Mouse (Mus musculus) embryonic facial prominence, embryonic 13.5 days (tissue): ENCODE results near the gene Kmt5c. TPM values are rescaled to one million over a fixed set of nuclear protein-coding genes. Genes with fewer than 3 reads are reported as not detected.
A peak's percentile ranks its signal among the peaks of the same experiment; 100 is the strongest.

ENCODE experiments used
- ATAC-seq: fragments of 200-750 bp; cut with Nextera tagmentation; 2 replicates; pipeline ENCODE4 v1.8.0; 2017; ENCODE audit warnings: low read depth; ENCODE audit not compliant: insufficient number of reproducible peaks, insufficient read depth, low FRiP score, low TSS enrichment
- H3K27ac ChIP-seq: fragments of 300-500 bp; sonication (generic); 2 replicates; pipeline ENCODE4 v1.5.1; 2015; ENCODE audit warnings: moderate library complexity, mild to moderate bottlenecking, inconsistent platforms
- H3K27me3 ChIP-seq: fragments of 300-500 bp; sonication (generic); 2 replicates; pipeline ENCODE4 v1.6.1; 2015; ENCODE audit warnings: mild to moderate bottlenecking, inconsistent platforms
- H3K36me3 ChIP-seq: fragments of 300-500 bp; sonication (generic); 2 replicates; pipeline ENCODE4 v1.6.1; 2015; ENCODE audit warnings: mild to moderate bottlenecking, inconsistent platforms
- H3K4me1 ChIP-seq: fragments of 300-500 bp; sonication (generic); 2 replicates; pipeline ENCODE4 v1.6.1; 2015; ENCODE audit warnings: inconsistent platforms
- H3K4me2 ChIP-seq: fragments of 300-500 bp; sonication (generic); 2 replicates; pipeline ENCODE4 v1.6.1; 2015; ENCODE audit warnings: moderate library complexity, mild to moderate bottlenecking, inconsistent platforms
- H3K4me3 ChIP-seq: fragments of 300-500 bp; sonication (generic); 2 replicates; pipeline ENCODE4 v1.5.1; 2015; ENCODE audit warnings: mild to moderate bottlenecking, inconsistent platforms
- H3K9ac ChIP-seq: fragments of 300-500 bp; sonication (generic); 2 replicates; pipeline ENCODE4 v1.6.1; 2015; ENCODE audit warnings: mild to moderate bottlenecking, inconsistent platforms
- H3K9me3 ChIP-seq: fragments of 300-500 bp; sonication (generic); 2 replicates; pipeline ENCODE4 v1.6.1; 2016; ENCODE audit warnings: inconsistent platforms
- WGBS: fragments of 180-500 bp; shearing (Covaris S2); methylation state at CpG from one replicate; pipeline ENCODE4 v1.1.7; 2015; ENCODE audit warnings: mixed read lengths; 5-methylcytosine and 5-hydroxymethylcytosine counted together
- polyA plus RNA-seq: library from polyadenylated mRNA; unstranded; fragments of >200 nt; fragmentation: Nextera tagmentation; extraction: Ambion mirVana; gene quantifications from 2 replicates; pipeline ENCODE4 v1.2.1, GENCODE M21; 2015

Kmt5c gene
- polyA plus RNA-seq, 1 experiment from 2014 or later, result 62.0 TPM

- Histone ChIP-seq H3K27me3 (peaks cover 5% of the 10 kb centered on the region), H3K4me2 (peak overlapping the region; percentile 86), H3K4me1 (peaks cover 11% of the 10 kb centered on the region), H3K27ac (no peak overlapping the region), H3K9ac (peak overlapping the region; percentile 96), H3K36me3 (peaks cover 41% of the 10 kb centered on the region), H3K9me3 (no peaks in the 10 kb centered on the region), H3K4me3 (peak overlapping the region; percentile 87; the same call in 1 of the 2 replicates)
- 88% methylated on average over 3 of the region's 3 CpGs for WGBS
- no peak for ATAC-seq
Observed at GRCm38 (mm10) chr7:4794631-4795168, 54.8 kb downstream of the Kmt5c start.

GRCm38 (mm10) chr7:4795767-4796433, 56.0 kb downstream of the Kmt5c start:
- Histone ChIP-seq H3K9ac (no peak overlapping the region), H3K4me1 (peaks cover 11% of the 10 kb centered on the region), H3K27me3 (no peaks in the 10 kb centered on the region), H3K36me3 (peaks cover 41% of the 10 kb centered on the region), H3K4me2 (no peak overlapping the region), H3K9me3 (no peaks in the 10 kb centered on the region), H3K27ac (no peak overlapping the region), H3K4me3 (no peak overlapping the region)
- WGBS, result 74% methylated on average over 7 of the region's 7 CpGs
- no peak for ATAC-seq

Other genes with a start within 250 kb of the Kmt5c start
- gene Ppp1r12c, start 238.4 kb upstream of the Kmt5c start, polyA plus RNA-seq, result 45.9 and 48.2 TPM in 2 replicates
- gene Tnnt1, start 223.7 kb upstream of the Kmt5c start, polyA plus RNA-seq, result 57.6 and 63.3 TPM in 2 replicates
- 4.7 and 11.8 TPM in 2 replicates for gene Tnni3, start 215.9 kb upstream of the Kmt5c start, polyA plus RNA-seq
- 1.4 and 2.4 TPM in 2 replicates for gene Dnaaf3, start 207.7 kb upstream of the Kmt5c start, polyA plus RNA-seq
- 8.3 and 9.1 TPM in 2 replicates for gene Syt5, start 192.6 kb upstream of the Kmt5c start, polyA plus RNA-seq
- 0.14 TPM in 1 of 2 replicates, not detected in the other for gene Ptprh, start 136.1 kb upstream of the Kmt5c start, polyA plus RNA-seq
- 2.0 and 2.2 TPM in 2 replicates for gene Tmem86b, start 108.7 kb upstream of the Kmt5c start, polyA plus RNA-seq
- gene Ppp6r1, start 81.1 kb upstream of the Kmt5c start, polyA plus RNA-seq, result 10.5 and 14.1 TPM in 2 replicates
- 78.4 and 92.3 TPM in 2 replicates for gene Hspbp1, start 55.0 kb upstream of the Kmt5c start, polyA plus RNA-seq
- 2.7 and 3.1 TPM in 2 replicates for gene Brsk1, start 49.5 kb upstream of the Kmt5c start, polyA plus RNA-seq
- 0.24 and 0.45 TPM in 2 replicates for gene Tmem150b, start 14.9 kb upstream of the Kmt5c start, polyA plus RNA-seq
- gene Cox6b2, start 13.0 kb downstream of the Kmt5c start, polyA plus RNA-seq, result 53.3 and 75.6 TPM in 2 replicates
- not detected in 2 replicates for gene Fam71e2, start 31.2 kb downstream of the Kmt5c start, polyA plus RNA-seq
- not detected in 2 replicates for gene Il11, start 42.7 kb downstream of the Kmt5c start, polyA plus RNA-seq
- gene Tmem190, start 42.8 kb downstream of the Kmt5c start, polyA plus RNA-seq, result not detected in 2 replicates
- 6.3 and 7.2 TPM in 2 replicates for gene Tmem238, start 49.5 kb downstream of the Kmt5c start, polyA plus RNA-seq
- 335 and 398 TPM in 2 replicates for gene Rpl28, start 52.8 kb downstream of the Kmt5c start, polyA plus RNA-seq
- 347 and 400 TPM in 2 replicates for gene Ube2s, start 72.5 kb downstream of the Kmt5c start, polyA plus RNA-seq
- 0.39 and 0.63 TPM in 2 replicates for gene Shisa7, start 104.6 kb downstream of the Kmt5c start, polyA plus RNA-seq
- 5.9 and 6.5 TPM in 2 replicates for gene Isoc2b, start 130.1 kb downstream of the Kmt5c start, polyA plus RNA-seq
- 1.3 TPM in 2 replicates for gene Isoc2a, start 137.0 kb downstream of the Kmt5c start, polyA plus RNA-seq
- 0.15 TPM in 1 of 2 replicates, not detected in the other for gene Gm36210, start 166.4 kb downstream of the Kmt5c start, polyA plus RNA-seq
- gene Zfp628, start 175.1 kb downstream of the Kmt5c start, polyA plus RNA-seq, result 4.3 and 4.8 TPM in 2 replicates
- gene Nat14, start 181.9 kb downstream of the Kmt5c start, polyA plus RNA-seq, result 3.3 and 4.6 TPM in 2 replicates
- gene Ssc5d, start 185.7 kb downstream of the Kmt5c start, polyA plus RNA-seq, result 0.51 and 0.62 TPM in 2 replicates
- gene Sbk2, start 224.3 kb downstream of the Kmt5c start, polyA plus RNA-seq, result 0.18 TPM in 1 of 2 replicates, not detected in the other
- 0.08 TPM in 1 of 2 replicates, not detected in the other for gene Sbk3, start 231.1 kb downstream of the Kmt5c start, polyA plus RNA-seq